Mouse (Mus musculus) stomach, postnatal 0 days (tissue): ENCODE results near the gene Far2.

Experiments used
- CTCF ChIP-seq: IDR thresholded peaks from 2 replicates; pipeline ENCODE4 v1.5.1; 2016; ENCODE audit warnings: antibody characterized with exemption, low read depth, mild to moderate bottlenecking, moderate library complexity
- EP300 ChIP-seq: optimal IDR thresholded peaks from 2 replicates; pipeline ENCODE3; 2016; ENCODE audit warnings: antibody characterized with exemption

DNA sequence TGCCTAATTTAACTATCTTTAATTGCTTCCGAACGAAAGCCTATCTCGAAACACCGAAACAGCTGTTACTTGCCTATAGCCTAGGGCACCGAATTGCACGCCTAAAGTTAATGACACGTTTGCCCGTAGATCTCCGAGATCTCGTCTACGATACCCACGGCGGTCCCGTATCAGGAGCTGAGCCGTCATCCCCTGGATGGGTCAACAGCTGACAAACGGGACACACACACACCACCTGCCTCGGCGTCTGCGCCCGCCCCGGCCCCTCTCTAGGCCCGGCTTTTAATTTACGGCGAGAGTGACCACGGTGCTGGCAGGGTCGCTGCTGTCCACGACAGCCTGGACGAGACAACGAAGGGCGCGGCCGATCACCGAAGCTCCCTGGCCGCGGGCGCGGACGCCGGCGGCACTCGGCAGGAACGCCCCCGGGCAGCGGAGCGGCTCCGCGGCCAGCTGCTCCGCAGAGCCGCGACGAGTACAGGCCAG is 164.4 kb downstream of the Far2 start:
- TF ChIP-seq CTCF (no peak), EP300 (no peak)
